Mouse (Mus musculus) adrenal gland, adult 10 weeks (tissue): ENCODE data around the gene Clspn. TPM values are rescaled to one million over a fixed set of nuclear protein-coding genes. Genes with fewer than 3 reads are reported as not detected.

ENCODE experiments used
- polyA plus RNA-seq: library from polyadenylated mRNA; stranded (reverse); fragments of 350-450 nt; fragmentation: Illumina TruSeq; extraction: RNeasy Lipid Tissue Mini Kit (QIAGEN cat#74804); gene quantifications from one replicate; pipeline ENCODE4 v1.2.3, GENCODE M21; 2014; ENCODE audit warnings: low read depth, low replicate concordance

The Clspn gene
- polyA plus RNA-seq = 1.3 TPM

GRCm38 (mm10) chr4:126556809-126557711 lies at the start of gene Clspn:
TSS of gene Clspn (plus strand) at chr4:126556935.

GRCm38 (mm10) chr4:126532827-126533728 lies 23.7 kb upstream of the Clspn start, which contains the start of gene Ago4:
TSS of gene Ago4 (minus strand) at chr4:126533472.

GRCm38 (mm10) chr4:126609606-126610181 lies 53.0 kb downstream of the Clspn start, which contains the start of gene 5730409E04Rik:
TSS of gene 5730409E04Rik (plus strand) at chr4:126609818.

Other genes starting within 250 kb of the Clspn start
- gene Adprhl2, start 235.2 kb upstream of the Clspn start, polyA plus RNA-seq = not detected
- gene Tekt2, start 231.2 kb upstream of the Clspn start, polyA plus RNA-seq = not detected
- gene Ago3, start 127.4 kb upstream of the Clspn start, polyA plus RNA-seq = 17.6 TPM
- 24.9 TPM for gene Ago1, start 88.4 kb upstream of the Clspn start, polyA plus RNA-seq
- 9.0 TPM for gene Ago4, start 23.5 kb upstream of the Clspn start, polyA plus RNA-seq
- gene 5730409E04Rik, start 52.9 kb downstream of the Clspn start, polyA plus RNA-seq = 13.8 TPM
- gene Psmb2, start 120.7 kb downstream of the Clspn start, polyA plus RNA-seq = 93.7 TPM
- gene Tfap2e, start 179.3 kb downstream of the Clspn start, polyA plus RNA-seq = not detected
- 0.52 TPM for gene Ncdn, start 196.5 kb downstream of the Clspn start, polyA plus RNA-seq
- 4.8 TPM for gene AU040320, start 196.6 kb downstream of the Clspn start, polyA plus RNA-seq